Mouse (Mus musculus): ENCODE measurements around the gene Cap1. TPM values are rescaled to one million over a fixed set of nuclear protein-coding genes. Genes with fewer than 3 reads are reported as not detected.

Cap1 gene
- total RNA-seq (2012; rRNA removed): 89.4 and 130 TPM in 2 replicates

DNA sequence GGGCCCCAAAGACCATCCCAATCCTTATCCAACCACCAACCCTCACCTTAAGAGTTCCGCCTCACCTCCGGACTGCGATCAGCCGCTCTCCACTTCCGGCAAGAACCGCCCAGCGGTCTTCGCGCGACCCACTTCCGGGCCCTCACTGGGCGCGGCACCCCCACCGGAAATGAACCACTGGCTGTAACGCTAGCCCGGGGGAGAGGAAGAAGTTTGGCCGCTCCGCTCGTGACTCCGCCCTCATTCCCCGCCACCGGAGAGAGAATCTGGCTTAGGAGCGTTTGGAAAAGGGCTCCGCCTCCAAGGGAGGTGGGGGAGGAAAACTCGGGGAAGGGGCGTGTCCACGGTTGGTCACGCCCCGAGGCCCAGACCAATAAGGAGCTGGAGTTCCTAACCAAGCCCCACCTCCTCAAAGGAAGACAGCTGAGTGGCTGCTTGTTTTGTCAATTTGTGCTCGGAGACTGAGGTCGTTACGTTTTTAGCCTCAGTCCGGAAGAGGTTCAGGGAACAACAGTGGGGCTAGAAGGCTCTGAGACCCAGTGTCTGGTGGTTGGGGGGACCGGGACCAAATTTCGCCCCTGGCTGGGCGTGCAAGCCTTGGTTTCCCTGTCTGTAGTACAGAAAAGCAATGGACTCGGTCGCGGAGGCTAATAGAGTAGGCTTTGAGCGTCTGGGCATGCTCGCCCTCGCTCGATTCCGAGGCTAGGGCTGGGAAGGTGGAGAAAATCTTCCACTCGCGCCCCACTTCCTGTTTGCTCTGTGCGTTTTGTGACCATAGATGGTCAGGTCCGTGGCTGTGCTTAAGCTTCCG, at the start of gene Cap1:
TSS of gene Cap1 (minus strand) at position 289 of the 811 bp plus-strand sequence.
- Histone ChIP-seq H3K36me3 (ENCODE audit: control insufficient read depth, insufficient read depth, low read length, poor library complexity, severe bottlenecking) (0 out of 2 replicates have a peak, but pooled peaks cover 2% of the 10 kb centered on the region), H3K27ac (ENCODE audit: insufficient read depth, low read depth, low read length, poor library complexity, severe bottlenecking) (peak within 1 kb of the TSS; percentile 99), H3K4me1 (ENCODE audit: control insufficient read depth in 2 of 2, insufficient read depth in 2 of 2, low read length in 2 of 2, poor library complexity in 1 of 2) (peaks cover 5% of the 10 kb centered on the region in 2 experiments; a peak in 3 of 4 replicates), H3K9ac (ENCODE audit: insufficient read depth, low read depth, low read length, poor library complexity, severe bottlenecking) (peak within 1 kb of the TSS; percentile 96), H3K4me3 (ENCODE audit: insufficient read depth in 1 of 2, low read depth in 1 of 2, low read length in 2 of 2, poor library complexity in 1 of 2, severe bottlenecking in 1 of 2) (peak within 1 kb of the TSS; percentile 82 to 83), H3K9me3 (ENCODE audit: control insufficient read depth, insufficient read depth, low read depth, low read length) (no peaks in the 10 kb centered on the region)
- DNase-seq (ENCODE audit: low read depth, low spot score): peak; percentile 99
- TF ChIP-seq CHD2 (IDR thresholded peaks at IDR 0.05; ENCODE audit: low read depth, low read length) (peak; percentile 73), ZNF384 (IDR thresholded peaks at IDR 0.05; ENCODE audit: low read depth, low read length) (no peak), ZC3H11A (IDR thresholded peaks at IDR 0.05; ENCODE audit: borderline replicate concordance, low read depth, low read length) (no peak), HCFC1 (IDR thresholded peaks at IDR 0.05; ENCODE audit: borderline replicate concordance, insufficient read depth, low read length) (peak; percentile 76), MAFK (IDR thresholded peaks at IDR 0.05; ENCODE audit: insufficient read depth, low read depth, low read length) (no peak)
- in situ Hi-C loops (cut with MboI; ENCODE audit: low sequenced_read_pairs in 2 of 2, unreplicated experiment in 2 of 2): no loop called here

DNA sequence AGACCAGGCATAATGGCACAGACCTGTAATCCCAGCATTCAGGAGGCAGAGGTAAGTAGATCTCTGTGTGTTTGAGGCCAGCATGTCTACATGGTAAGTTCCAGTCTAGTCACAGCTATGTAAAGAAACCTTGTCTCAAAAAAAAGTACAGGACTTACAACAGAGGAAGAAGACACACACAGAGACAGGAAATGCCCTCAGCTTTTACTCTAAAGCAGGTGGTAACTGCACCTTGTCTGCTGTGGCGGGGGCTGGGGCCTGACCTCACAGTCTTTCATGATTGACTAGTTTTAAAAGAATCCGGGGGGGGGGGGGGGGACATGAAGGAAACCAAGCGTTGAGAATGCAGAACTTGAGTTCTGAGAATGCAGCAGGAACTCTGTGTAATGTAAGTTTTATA, 48.0 kb upstream of the Cap1 start:
- H3K9me3 ChIP-seq (ENCODE audit: control insufficient read depth, insufficient read depth, low read depth, low read length): no peaks in the 10 kb centered on the region
- in situ Hi-C loops (cut with MboI; ENCODE audit: low sequenced_read_pairs in 2 of 2, unreplicated experiment in 2 of 2): no loop called here
- no peaks in the 10 kb centered on the region for H3K4me1 ChIP-seq (ENCODE audit: control insufficient read depth in 2 of 2, insufficient read depth in 2 of 2, low read length in 2 of 2, poor library complexity in 1 of 2)
- no peaks in the 10 kb centered on the region for H3K36me3 ChIP-seq (ENCODE audit: control insufficient read depth, insufficient read depth, low read length, poor library complexity, severe bottlenecking)
- H3K9ac ChIP-seq (ENCODE audit: insufficient read depth, low read depth, low read length, poor library complexity, severe bottlenecking): no peak overlapping the region
- TF ChIP-seq ZNF384 (IDR thresholded peaks at IDR 0.05; ENCODE audit: low read depth, low read length): no peak
- TF ChIP-seq ZC3H11A (IDR thresholded peaks at IDR 0.05; ENCODE audit: borderline replicate concordance, low read depth, low read length): no peak
- TF ChIP-seq HCFC1 (IDR thresholded peaks at IDR 0.05; ENCODE audit: borderline replicate concordance, insufficient read depth, low read length): no peak
- no peak for TF ChIP-seq MAFK (IDR thresholded peaks at IDR 0.05; ENCODE audit: insufficient read depth, low read depth, low read length)
- no peak for TF ChIP-seq CHD2 (IDR thresholded peaks at IDR 0.05; ENCODE audit: low read depth, low read length)
- DNase-seq (ENCODE audit: low read depth, low spot score): no peak
- H3K4me3 ChIP-seq (ENCODE audit: insufficient read depth in 1 of 2, low read depth in 1 of 2, low read length in 2 of 2, poor library complexity in 1 of 2, severe bottlenecking in 1 of 2): no peak overlapping the region
- no peak overlapping the region for H3K27ac ChIP-seq (ENCODE audit: insufficient read depth, low read depth, low read length, poor library complexity, severe bottlenecking)

DNA sequence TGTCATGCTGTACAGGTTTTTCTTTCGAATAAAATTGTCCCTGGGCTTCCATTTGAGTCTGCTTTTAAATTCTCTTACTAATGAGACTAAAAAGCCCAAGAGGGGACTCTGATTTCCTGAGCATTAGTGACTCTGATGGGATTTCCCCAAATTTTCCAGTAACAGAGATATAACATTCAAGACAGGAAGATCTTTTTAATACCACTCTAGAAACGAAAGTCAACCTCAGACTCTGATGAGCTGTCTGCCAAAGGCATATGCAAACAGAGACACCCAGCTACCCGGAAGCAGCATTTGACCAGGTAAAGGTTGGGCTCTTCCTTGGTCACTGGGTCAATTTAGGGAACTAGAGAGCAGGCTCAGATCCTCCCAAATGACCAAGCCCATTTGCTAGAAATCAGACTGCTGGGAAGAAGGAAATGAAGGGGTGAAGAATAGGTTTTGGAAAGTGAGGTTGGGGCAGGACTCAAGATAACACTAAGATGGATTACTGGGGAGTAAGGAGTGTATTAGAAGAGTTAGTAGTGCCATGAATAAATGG, 47.3 kb upstream of the Cap1 start:
- Histone ChIP-seq H3K27ac (ENCODE audit: insufficient read depth, low read depth, low read length, poor library complexity, severe bottlenecking) (no peak overlapping the region), H3K9me3 (ENCODE audit: control insufficient read depth, insufficient read depth, low read depth, low read length) (no peaks in the 10 kb centered on the region), H3K4me3 (ENCODE audit: insufficient read depth in 1 of 2, low read depth in 1 of 2, low read length in 2 of 2, poor library complexity in 1 of 2, severe bottlenecking in 1 of 2) (no peak overlapping the region), H3K36me3 (ENCODE audit: control insufficient read depth, insufficient read depth, low read length, poor library complexity, severe bottlenecking) (no peaks in the 10 kb centered on the region), H3K9ac (ENCODE audit: insufficient read depth, low read depth, low read length, poor library complexity, severe bottlenecking) (no peak overlapping the region), H3K4me1 (ENCODE audit: control insufficient read depth in 2 of 2, insufficient read depth in 2 of 2, low read length in 2 of 2, poor library complexity in 1 of 2) (no peaks in the 10 kb centered on the region)
- TF ChIP-seq HCFC1 (IDR thresholded peaks at IDR 0.05; ENCODE audit: borderline replicate concordance, insufficient read depth, low read length) (no peak), ZC3H11A (IDR thresholded peaks at IDR 0.05; ENCODE audit: borderline replicate concordance, low read depth, low read length) (no peak), ZNF384 (IDR thresholded peaks at IDR 0.05; ENCODE audit: low read depth, low read length) (no peak), CHD2 (IDR thresholded peaks at IDR 0.05; ENCODE audit: low read depth, low read length) (no peak), MAFK (IDR thresholded peaks at IDR 0.05; ENCODE audit: insufficient read depth, low read depth, low read length) (no peak)
- no peak for DNase-seq (ENCODE audit: low read depth, low spot score)
- in situ Hi-C loops (cut with MboI; ENCODE audit: low sequenced_read_pairs in 2 of 2, unreplicated experiment in 2 of 2): no loop called here

DNA sequence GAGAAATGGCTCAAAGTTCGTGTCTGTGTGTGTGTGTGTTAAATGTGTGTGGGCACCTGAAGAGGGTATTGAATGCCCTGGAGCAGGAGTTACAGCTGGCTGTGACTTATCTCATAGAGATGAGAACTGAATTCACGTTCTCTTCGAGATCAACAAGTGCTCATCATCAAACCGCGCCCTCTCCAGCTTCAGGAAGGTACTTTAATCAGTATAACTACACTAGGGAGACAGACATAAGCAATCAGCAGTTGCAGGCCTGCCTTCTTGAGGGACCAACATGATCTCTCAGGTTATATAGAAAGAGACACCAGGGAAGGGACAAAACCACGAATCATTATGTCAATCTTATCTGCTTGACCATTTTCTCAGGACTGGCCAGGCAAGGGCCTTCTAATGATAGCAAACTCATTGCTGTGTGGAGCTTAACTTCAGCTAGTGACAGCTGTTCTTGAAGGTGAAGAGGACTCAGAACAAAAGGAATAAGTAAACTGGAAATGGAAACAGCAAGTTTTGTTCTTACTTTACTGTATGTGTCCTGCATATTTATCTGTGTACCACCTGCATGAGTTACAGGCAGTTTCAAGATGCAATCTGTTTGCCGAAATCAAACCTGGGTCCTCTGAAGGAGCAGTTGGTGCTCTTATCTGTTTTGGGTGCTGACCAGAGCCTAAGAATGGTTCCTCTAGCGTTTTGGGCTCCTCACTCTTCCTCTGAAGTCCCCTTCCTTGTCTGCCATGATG, 46.6 kb upstream of the Cap1 start:
- in situ Hi-C loops (cut with MboI; ENCODE audit: low sequenced_read_pairs in 2 of 2, unreplicated experiment in 2 of 2): no loop called here

More for the DNA sequence above, 46.6 kb upstream of the Cap1 start:
- Histone ChIP-seq H3K4me3 (ENCODE audit: insufficient read depth in 1 of 2, low read depth in 1 of 2, low read length in 2 of 2, poor library complexity in 1 of 2, severe bottlenecking in 1 of 2) (no peak overlapping the region), H3K9ac (ENCODE audit: insufficient read depth, low read depth, low read length, poor library complexity, severe bottlenecking) (no peak overlapping the region), H3K9me3 (ENCODE audit: control insufficient read depth, insufficient read depth, low read depth, low read length) (no peaks in the 10 kb centered on the region), H3K4me1 (ENCODE audit: control insufficient read depth in 2 of 2, insufficient read depth in 2 of 2, low read length in 2 of 2, poor library complexity in 1 of 2) (no peaks in the 10 kb centered on the region), H3K27ac (ENCODE audit: insufficient read depth, low read depth, low read length, poor library complexity, severe bottlenecking) (no peak overlapping the region), H3K36me3 (ENCODE audit: control insufficient read depth, insufficient read depth, low read length, poor library complexity, severe bottlenecking) (no peaks in the 10 kb centered on the region)
- no peak for DNase-seq (ENCODE audit: low read depth, low spot score)
- TF ChIP-seq ZNF384 (IDR thresholded peaks at IDR 0.05; ENCODE audit: low read depth, low read length) (no peak), HCFC1 (IDR thresholded peaks at IDR 0.05; ENCODE audit: borderline replicate concordance, insufficient read depth, low read length) (no peak), ZC3H11A (IDR thresholded peaks at IDR 0.05; ENCODE audit: borderline replicate concordance, low read depth, low read length) (no peak), MAFK (IDR thresholded peaks at IDR 0.05; ENCODE audit: insufficient read depth, low read depth, low read length) (no peak), CHD2 (IDR thresholded peaks at IDR 0.05; ENCODE audit: low read depth, low read length) (no peak)
